Mouse (Mus musculus) lung, postnatal 0 days (tissue): ENCODE measurements around the gene Nfkb2. TPM values are rescaled to one million over a fixed set of nuclear protein-coding genes. Genes with fewer than 3 reads are reported as not detected.

ENCODE experiments used
- ATAC-seq: fragments of 200-750 bp; cut with Nextera tagmentation; 2 replicates; pipeline ENCODE4 v1.8.0; 2017; ENCODE audit warnings: moderate library complexity
- DNase-seq: peaks from one replicate; pipeline ENCODE4 v3.0.0-alpha.2; 2016; ENCODE audit warnings: low spot score
- H3K27ac ChIP-seq: fragments of 300-500 bp; sonication (generic); 2 replicates; pipeline ENCODE4 v1.5.1; 2014; ENCODE audit warnings: antibody characterized with exemption, mild to moderate bottlenecking, low read length, mixed read lengths
- H3K27me3 ChIP-seq: fragments of 300-500 bp; sonication (generic); replicated peaks from 2 replicates; pipeline ENCODE4 v1.6.1; 2014; ENCODE audit warnings: low read length, mixed read lengths; ENCODE audit not compliant: insufficient read depth
- H3K36me3 ChIP-seq: fragments of 300-500 bp; sonication (generic); 2 replicates; pipeline ENCODE4 v1.6.1; 2014; ENCODE audit warnings: low read length, mixed read lengths; ENCODE audit not compliant: insufficient read depth
- H3K4me1 ChIP-seq: fragments of 300-500 bp; sonication (generic); 2 replicates; pipeline ENCODE4 v1.6.1; 2014; ENCODE audit warnings: antibody characterized with exemption, low read depth, low read length, mixed read lengths; ENCODE audit not compliant: insufficient read depth
- H3K4me2 ChIP-seq: fragments of 300-500 bp; sonication (generic); replicated peaks from 2 replicates; pipeline ENCODE4 v1.6.1; 2014; ENCODE audit warnings: low read depth, mild to moderate bottlenecking, low read length, moderate library complexity, mixed read lengths
- H3K4me3 ChIP-seq: fragments of 300-500 bp; sonication (generic); 2 replicates; pipeline ENCODE4 v1.5.1; 2014; ENCODE audit warnings: low read depth, low read length
- H3K9ac ChIP-seq: fragments of 300-500 bp; sonication (generic); replicated peaks from 2 replicates; pipeline ENCODE4 v1.6.1; 2014; ENCODE audit warnings: low read depth, mild to moderate bottlenecking
- H3K9me3 ChIP-seq: fragments of 300-500 bp; sonication (generic); 2 replicates; pipeline ENCODE4 v1.6.1; 2016; ENCODE audit warnings: low read length, mixed read lengths
- CTCF ChIP-seq: IDR thresholded peaks from 2 replicates; pipeline ENCODE4 v1.5.1; 2016; ENCODE audit warnings: antibody characterized with exemption, mild to moderate bottlenecking
- EP300 ChIP-seq: IDR thresholded peaks from 2 replicates; pipeline ENCODE4 v1.6.1; 2016; ENCODE audit warnings: antibody characterized with exemption, mild to moderate bottlenecking, control low read depth
- WGBS: fragments of 180-500 bp; shearing (Covaris S2); extraction: QIAGEN DNeasy Blood & Tissue Kit; methylation state at CpG from one replicate; pipeline ENCODE4 v1.1.7; 2014; 5-methylcytosine and 5-hydroxymethylcytosine counted together
- polyA plus RNA-seq: library from polyadenylated mRNA; unstranded; fragments of >200 nt; fragmentation: Nextera tagmentation; extraction: Ambion mirVana; gene quantifications from 2 replicates; pipeline ENCODE4 v1.2.1, GENCODE M21; 2015

The Nfkb2 gene
- 12.5 and 21.1 TPM in 2 replicates for polyA plus RNA-seq

DNA sequence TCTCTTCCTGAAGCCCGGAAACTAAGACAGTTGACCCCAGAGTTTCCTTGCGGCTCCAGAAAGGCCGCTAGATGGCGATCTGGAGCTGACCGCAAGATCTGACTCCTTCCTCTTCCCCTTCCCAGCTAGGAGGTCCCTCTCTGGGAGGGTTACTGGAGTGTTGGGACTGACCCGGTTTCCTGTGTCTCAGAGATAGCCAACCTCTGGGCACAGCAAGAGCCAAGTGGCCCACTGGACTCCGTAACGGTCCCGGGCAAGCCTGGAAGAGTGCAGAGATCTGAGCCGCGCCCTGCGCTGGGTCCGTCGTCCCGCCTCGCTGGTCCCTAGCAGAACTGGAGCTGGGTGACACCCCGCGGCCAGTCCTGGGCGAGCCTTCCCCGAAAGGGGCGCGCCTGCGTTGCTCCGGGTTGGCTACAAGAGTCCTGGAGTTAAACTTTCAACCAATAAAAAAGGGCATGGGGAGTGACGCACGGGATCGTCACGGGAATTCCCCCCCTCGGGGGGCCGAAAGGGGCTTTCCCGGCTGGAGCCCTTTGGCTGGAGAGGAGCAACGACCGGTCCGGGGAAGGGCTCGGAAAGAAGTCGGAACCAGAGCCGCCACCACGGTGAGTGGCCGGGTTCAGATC is at the start of gene Nfkb2:
Gene Nfkb2, plus strand, starts transcription at position 105 of the 626 bp plus-strand sequence.
- Histone ChIP-seq H3K27me3 (no peaks in the 10 kb centered on the region), H3K27ac (peak within 1 kb of the TSS; percentile 89), H3K4me2 (peak within 1 kb of the TSS; percentile 99), H3K4me3 (peak within 1 kb of the TSS; percentile 74), H3K36me3 (no peaks in the 10 kb centered on the region), H3K9me3 (no peaks in the 10 kb centered on the region), H3K4me1 (peaks cover 6% of the 10 kb centered on the region; the same call in 1 of the 2 replicates), H3K9ac (peak within 1 kb of the TSS; percentile 69)
- WGBS, result under 1% methylated on average over 38 of the region's 39 CpGs
- DNase-seq (peak; percentile 98), ATAC-seq (peak; percentile 95)
- TF ChIP-seq CTCF (peak; percentile 92), EP300 (no peak)

DNA sequence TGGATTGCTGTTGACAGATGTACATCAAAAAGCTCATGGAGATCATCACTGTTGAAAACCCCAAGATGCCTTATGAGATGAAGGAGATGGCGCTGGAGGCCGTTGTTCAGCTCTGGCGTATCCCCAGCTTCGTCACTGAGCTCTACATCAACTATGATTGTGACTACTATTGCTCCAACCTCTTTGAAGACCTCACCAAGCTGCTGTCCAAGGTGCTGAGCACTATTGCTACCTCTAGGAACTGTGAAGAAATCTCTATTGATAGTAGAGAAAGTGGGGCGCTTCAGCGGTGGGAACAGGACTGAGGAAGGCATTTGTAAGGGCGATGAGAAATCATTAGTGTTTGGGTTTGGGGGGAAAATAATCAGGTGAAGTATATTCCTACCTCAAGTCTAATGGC is 39.4 kb upstream of the Nfkb2 start:
- Histone ChIP-seq H3K27ac (no peak overlapping the region), H3K27me3 (no peaks in the 10 kb centered on the region), H3K4me1 (no peaks in the 10 kb centered on the region), H3K36me3 (peaks cover 75% of the 10 kb centered on the region), H3K9ac (no peak overlapping the region), H3K4me2 (no peak overlapping the region), H3K9me3 (no peaks in the 10 kb centered on the region), H3K4me3 (no peak overlapping the region)
- WGBS, result 91% methylated on average over 7 of the region's 7 CpGs
- no peak for DNase-seq
- no peak for TF ChIP-seq CTCF
- no peak for TF ChIP-seq EP300
- no peak for ATAC-seq

DNA sequence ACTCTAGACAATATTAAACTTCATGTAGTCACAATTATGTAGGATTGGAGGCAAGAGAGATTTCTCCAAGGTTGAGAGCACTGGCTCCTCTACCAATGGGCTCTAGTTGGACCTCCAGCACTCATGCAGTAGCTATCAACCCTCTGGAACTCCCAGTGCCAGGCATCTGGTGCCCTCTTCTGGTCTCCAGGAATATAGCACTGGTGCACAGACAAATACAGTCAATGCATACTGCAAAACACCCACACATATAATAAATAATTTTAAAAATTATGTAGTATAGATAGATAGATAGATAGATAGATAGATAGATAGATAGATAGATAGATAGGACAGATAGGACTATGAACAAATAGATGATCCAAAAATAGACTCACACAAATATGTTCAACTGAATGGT is 28.8 kb upstream of the Nfkb2 start:
- peaks cover 26% of the 10 kb centered on the region for H3K36me3 ChIP-seq
- H3K27me3 ChIP-seq, result no peaks in the 10 kb centered on the region
- no peak overlapping the region for H3K4me3 ChIP-seq
- TF ChIP-seq CTCF, result peak; percentile 58
- TF ChIP-seq EP300, result no peak
- no peak overlapping the region for H3K9ac ChIP-seq
- no peak overlapping the region for H3K4me2 ChIP-seq
- no peaks in the 10 kb centered on the region for H3K9me3 ChIP-seq
- H3K27ac ChIP-seq, result no peak overlapping the region
- no peaks in the 10 kb centered on the region for H3K4me1 ChIP-seq
- ATAC-seq (no peak), DNase-seq (peak; percentile 12)

DNA sequence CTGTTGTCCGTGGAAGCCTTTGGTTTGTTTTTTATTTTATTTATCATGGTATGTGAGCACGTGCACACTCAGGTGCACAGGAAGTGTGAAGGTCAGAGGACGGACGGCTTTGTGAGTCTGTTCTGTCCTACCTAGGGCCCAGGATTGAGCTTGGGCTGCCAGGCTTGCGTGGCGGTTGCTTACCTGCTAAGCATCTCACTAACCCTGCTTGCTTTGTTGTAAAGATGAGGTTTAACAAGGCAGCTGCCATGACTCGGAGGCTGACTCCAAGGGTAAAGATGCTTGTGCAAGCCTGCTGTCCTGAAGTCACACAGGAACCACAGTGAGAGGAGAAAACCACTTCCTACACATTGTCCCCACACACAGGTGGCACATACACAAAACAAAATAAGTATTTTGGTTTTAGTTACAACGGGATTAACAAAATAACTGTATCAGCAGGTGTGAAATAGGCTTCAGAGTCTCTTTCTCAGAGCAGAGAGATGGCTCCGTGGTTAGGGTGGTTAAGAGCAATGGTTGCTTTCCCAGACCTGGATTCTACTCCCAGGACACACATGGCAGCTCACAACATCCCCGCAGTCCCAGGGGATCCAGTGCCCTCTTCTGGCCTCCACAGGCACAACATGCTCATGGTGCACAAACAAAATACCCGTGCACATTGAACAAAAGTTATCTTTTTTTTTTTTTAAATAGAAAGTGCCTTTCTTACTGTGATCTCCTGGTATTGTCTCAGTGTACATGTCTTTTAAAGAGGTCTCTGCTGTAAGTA is 21.9 kb upstream of the Nfkb2 start:
- H3K4me2 ChIP-seq, result no peak overlapping the region
- H3K9ac ChIP-seq, result no peak overlapping the region
- DNase-seq (no peak), ATAC-seq (no peak)
- H3K4me1 ChIP-seq, result no peaks in the 10 kb centered on the region
- H3K4me3 ChIP-seq, result no peak overlapping the region
- WGBS, result 95% methylated on average over 11 of the region's 11 CpGs
- H3K9me3 ChIP-seq, result no peaks in the 10 kb centered on the region
- no peak overlapping the region for H3K27ac ChIP-seq
- peaks cover 55% of the 10 kb centered on the region for H3K36me3 ChIP-seq
- H3K27me3 ChIP-seq, result no peaks in the 10 kb centered on the region
- TF ChIP-seq CTCF, result 0 out of 2 replicates have a peak, but pooled peaks have one; percentile 15
- no peak for TF ChIP-seq EP300

DNA sequence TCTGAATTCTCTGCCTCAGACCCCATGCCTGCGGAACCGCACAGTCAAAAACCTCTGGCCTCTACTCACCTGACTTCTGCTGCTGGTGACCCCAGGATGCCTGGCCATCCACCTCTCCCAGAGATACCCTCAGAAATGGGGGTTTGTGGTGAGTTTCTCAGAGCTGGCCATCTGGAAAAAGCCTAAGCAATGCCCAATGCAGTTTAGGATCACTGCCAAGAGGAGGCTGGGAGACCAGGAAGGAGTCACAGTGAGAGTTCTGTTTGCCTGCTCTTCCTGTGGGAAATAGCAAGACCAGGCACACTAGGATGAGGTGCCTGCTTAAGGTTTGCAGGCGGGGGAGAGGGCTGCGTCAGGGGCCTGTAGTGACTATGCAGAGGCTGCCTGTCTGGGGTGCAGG is 19.4 kb upstream of the Nfkb2 start:
- Histone ChIP-seq H3K9ac (no peak overlapping the region), H3K27ac (no peak overlapping the region), H3K4me2 (no peak overlapping the region), H3K4me3 (no peak overlapping the region), H3K36me3 (peaks cover 55% of the 10 kb centered on the region), H3K4me1 (no peaks in the 10 kb centered on the region), H3K27me3 (no peaks in the 10 kb centered on the region), H3K9me3 (no peaks in the 10 kb centered on the region)
- ATAC-seq (no peak), DNase-seq (no peak)
- 87% methylated on average over 4 of the region's 4 CpGs for WGBS
- TF ChIP-seq EP300, result no peak
- TF ChIP-seq CTCF, result no peak

- Histone ChIP-seq H3K9me3 (no peaks in the 10 kb centered on the region), H3K4me3 (no peak overlapping the region), H3K27me3 (no peaks in the 10 kb centered on the region), H3K4me2 (no peak overlapping the region), H3K27ac (no peak overlapping the region), H3K36me3 (peaks cover 47% of the 10 kb centered on the region), H3K4me1 (no peaks in the 10 kb centered on the region), H3K9ac (no peak overlapping the region)
- WGBS, result 87% methylated on average over 7 of the region's 7 CpGs
- DNase-seq (no peak), ATAC-seq (no peak)
- TF ChIP-seq CTCF, result no peak
These were observed 18.5 kb upstream of the Nfkb2 start for GRCm38 (mm10) chr19:46285631-46286030.
